Mouse (Mus musculus): ENCODE measurements around the gene Gtsf1l.

GRCm38 (mm10) chr2:163074808-163075207 is 12.8 kb downstream of the Gtsf1l start:
- no peak for TF ChIP-seq CTCF (IDR thresholded peaks at IDR 0.05; ENCODE audit: low read depth, low read length)
- no peak for TF ChIP-seq EP300 (IDR thresholded peaks at IDR 0.05; ENCODE audit: insufficient read depth, low read depth, low read length)

All from ES-Bruce4 (cell line).